Mouse (Mus musculus) limb, embryonic 14.5 days (tissue): ENCODE measurements around the gene Cfh. TPM values are rescaled to one million over a fixed set of nuclear protein-coding genes. Genes with fewer than 3 reads are reported as not detected.

ENCODE experiments used
- ATAC-seq: fragments of 200-750 bp; cut with Nextera tagmentation; 2 replicates; pipeline ENCODE4 v1.8.0; 2017; ENCODE audit warnings: low read depth, moderate number of reproducible peaks, moderate TSS enrichment; ENCODE audit not compliant: low FRiP score
- DNase-seq: peaks from one replicate; pipeline ENCODE4 v3.0.0-alpha.2; 2015; ENCODE audit warnings: low spot score
- H3K27ac ChIP-seq: fragments of 300-500 bp; sonication (generic); replicated peaks from 2 replicates; pipeline ENCODE4 v1.5.1; 2014; ENCODE audit warnings: low read depth, mild to moderate bottlenecking, low read length, moderate library complexity, mixed read lengths
- H3K27me3 ChIP-seq: fragments of 300-500 bp; sonication (generic); 2 replicates; pipeline ENCODE4 v1.6.1; 2014; ENCODE audit warnings: low read length, mixed read lengths; ENCODE audit not compliant: control insufficient read depth, insufficient read depth
- H3K36me3 ChIP-seq: fragments of 300-500 bp; sonication (generic); 2 replicates; pipeline ENCODE4 v1.6.1; 2014; ENCODE audit warnings: mild to moderate bottlenecking, low read length, moderate library complexity, mixed read lengths; ENCODE audit not compliant: control insufficient read depth, insufficient read depth
- H3K4me1 ChIP-seq: fragments of 300-500 bp; sonication (generic); 2 replicates; pipeline ENCODE4 v1.6.1; 2014; ENCODE audit warnings: antibody characterized with exemption, low read length, mixed read lengths; ENCODE audit not compliant: control insufficient read depth, insufficient read depth
- H3K4me2 ChIP-seq: fragments of 300-500 bp; sonication (generic); replicated peaks from 2 replicates; pipeline ENCODE4 v1.6.1; 2014; ENCODE audit warnings: low read depth, mild to moderate bottlenecking, low read length, moderate library complexity; ENCODE audit not compliant: severe bottlenecking
- H3K4me3 ChIP-seq: fragments of 300-500 bp; sonication (generic); replicated peaks from 2 replicates; pipeline ENCODE4 v1.5.1; 2014; ENCODE audit warnings: low read length
- H3K9ac ChIP-seq: fragments of 300-500 bp; sonication (generic); 2 replicates; pipeline ENCODE4 v1.6.1; 2014; ENCODE audit warnings: mild to moderate bottlenecking, low read depth, low read length, moderate library complexity; ENCODE audit not compliant: severe bottlenecking
- H3K9me3 ChIP-seq: fragments of 300-500 bp; sonication (generic); 2 replicates; pipeline ENCODE4 v1.6.1; 2016; ENCODE audit warnings: low read length; ENCODE audit not compliant: control insufficient read depth
- POLR2A ChIP-seq: fragments of 200-500 bp; IDR thresholded peaks from 2 replicates; pipeline ENCODE4 v1.8.0; 2012; ENCODE audit warnings: inconsistent platforms, mild to moderate bottlenecking, moderate library complexity, borderline replicate concordance; ENCODE audit not compliant: insufficient read depth, insufficient read length; ENCODE audit errors: extremely low read depth
- WGBS: fragments of 180-500 bp; shearing (Covaris S2); extraction: QIAGEN DNeasy Blood & Tissue Kit; methylation state at CpG from one replicate; pipeline ENCODE4 v1.1.7; 2014; 5-methylcytosine and 5-hydroxymethylcytosine counted together
- polyA plus RNA-seq, 2 experiments: library from polyadenylated mRNA; depleted of rRNA in 1 of 2; stranded (reverse) in 1 of 2; unstranded in 1 of 2; fragments of >200 nt; fragmentation: Nextera tagmentation in 1 of 2; extraction: Ambion mirVana in 1 of 2; gene quantifications; 2 replicates each; pipeline versions ENCODE4 v1.2.1 to v1.2.3; 2012 to 2014

The Cfh gene
- polyA plus RNA-seq, 2 experiments, result 8.7 to 14.8 TPM

- no peaks in the 10 kb centered on the region for H3K27me3 ChIP-seq
- 26% methylated on average over 1 of the region's 1 CpGs for WGBS
- DNase-seq (no peak), ATAC-seq (no peak)
- no peak overlapping the region for H3K4me3 ChIP-seq
- no peaks in the 10 kb centered on the region; the same call in 1 of the 2 replicates for H3K4me1 ChIP-seq
- H3K9me3 ChIP-seq, result no peaks in the 10 kb centered on the region
- no peak overlapping the region for H3K9ac ChIP-seq
- no peaks in the 10 kb centered on the region for H3K36me3 ChIP-seq
- H3K4me2 ChIP-seq, result no peak overlapping the region
- H3K27ac ChIP-seq, result no peak overlapping the region; the same call in 1 of the 2 replicates
- TF ChIP-seq POLR2A, result no peak
These were observed 3.4 kb downstream of the Cfh start for GRCm38 (mm10) chr1:140180125-140180524.

- TF ChIP-seq POLR2A, result no peak
- H3K36me3 ChIP-seq, result no peaks in the 10 kb centered on the region
- H3K9me3 ChIP-seq, result no peaks in the 10 kb centered on the region
- no peak for ATAC-seq
- no peak overlapping the region for H3K9ac ChIP-seq
- H3K4me1 ChIP-seq, result no peaks in the 10 kb centered on the region
- DNase-seq, result no peak
- no peak overlapping the region for H3K27ac ChIP-seq
- H3K4me3 ChIP-seq, result no peak overlapping the region
- H3K4me2 ChIP-seq, result no peak overlapping the region
- H3K27me3 ChIP-seq, result no peaks in the 10 kb centered on the region
- 70% methylated on average over 2 of the region's 2 CpGs for WGBS
These were observed 8.1 kb downstream of the Cfh start for GRCm38 (mm10) chr1:140175442-140175841.

- 37% methylated on average over 4 of the region's 4 CpGs for WGBS
- no peak for TF ChIP-seq POLR2A
- no peak overlapping the region for H3K9ac ChIP-seq
- H3K9me3 ChIP-seq, result no peaks in the 10 kb centered on the region
- no peaks in the 10 kb centered on the region for H3K27me3 ChIP-seq
- no peaks in the 10 kb centered on the region for H3K36me3 ChIP-seq
- ATAC-seq (no peak), DNase-seq (peak; percentile 42)
- H3K4me1 ChIP-seq, result no peaks in the 10 kb centered on the region
- H3K27ac ChIP-seq, result no peak overlapping the region
- H3K4me3 ChIP-seq, result no peak overlapping the region
- H3K4me2 ChIP-seq, result no peak overlapping the region
These were observed 11.9 kb downstream of the Cfh start for GRCm38 (mm10) chr1:140171581-140172154.

- H3K9me3 ChIP-seq, result no peaks in the 10 kb centered on the region
- 83% methylated on average over 3 of the region's 3 CpGs for WGBS
- no peak overlapping the region for H3K9ac ChIP-seq
- TF ChIP-seq POLR2A, result no peak
- H3K27me3 ChIP-seq, result no peaks in the 10 kb centered on the region
- no peak overlapping the region for H3K27ac ChIP-seq
- ATAC-seq, result no peak
- H3K36me3 ChIP-seq, result no peaks in the 10 kb centered on the region
- H3K4me3 ChIP-seq, result no peak overlapping the region
- DNase-seq, result no peak
- H3K4me2 ChIP-seq, result no peak overlapping the region
- H3K4me1 ChIP-seq, result no peaks in the 10 kb centered on the region
These were observed 24.6 kb downstream of the Cfh start for GRCm38 (mm10) chr1:140158970-140159369.

- no peak overlapping the region for H3K27ac ChIP-seq
- H3K4me3 ChIP-seq, result no peak overlapping the region
- no peaks in the 10 kb centered on the region for H3K27me3 ChIP-seq
- ATAC-seq (no peak), DNase-seq (no peak)
- no peaks in the 10 kb centered on the region for H3K4me1 ChIP-seq
- no peaks in the 10 kb centered on the region for H3K9me3 ChIP-seq
- H3K4me2 ChIP-seq, result no peak overlapping the region
- TF ChIP-seq POLR2A, result no peak
- H3K36me3 ChIP-seq, result no peaks in the 10 kb centered on the region
- H3K9ac ChIP-seq, result no peak overlapping the region
These were observed 114.1 kb downstream of the Cfh start for GRCm38 (mm10) chr1:140069471-140069870.

Other genes starting within 250 kb of the Cfh start
- gene Kcnt2, start 62.4 kb upstream of the Cfh start, polyA plus RNA-seq (2012; rRNA removed), result 1.9 and 2.2 TPM in 2 replicates
- gene Kcnt2, start 62.4 kb upstream of the Cfh start, polyA plus RNA-seq (2014; fragmentation: Nextera tagmentation; extraction: Ambion mirVana), result 2.3 and 3.2 TPM in 2 replicates